Mouse (Mus musculus) layer of hippocampus, adult 2 months (tissue): ENCODE measurements at regions not wholly inside any gene's neighbourhood (a gene's known extent, or its start where the extent isn't known, plus 50 kb on each side); places are given as distances from the start of the nearest gene placed in this dataset.

Experiments used
- DNase-seq, 2 experiments: peaks; one replicate each; pipeline ENCODE4 v3.0.0; 2022; ENCODE audit warnings: low spot score in 2 of 2
- H3K27ac ChIP-seq: fragments of 200-600 bp; 2 replicates; pipeline ENCODE4 v1.8.1; 2022
- H3K4me3 ChIP-seq: fragments of 200-600 bp; 2 replicates; pipeline ENCODE4 v1.8.1; 2022; ENCODE audit warnings: mild to moderate bottlenecking
- CTCF ChIP-seq: fragments of 200-600 bp; conservative IDR thresholded peaks from 2 replicates; pipeline ENCODE4 v1.8.1; 2022; ENCODE audit warnings: antibody characterized with exemption, mild to moderate bottlenecking, moderate library complexity

- DNase-seq = no peak
- no peak for TF ChIP-seq CTCF
- Histone ChIP-seq H3K4me3 (no peak overlapping the region), H3K27ac (no peak overlapping the region)
Observed at GRCm38 (mm10) chr16:65916831-65917230, 101.8 kb downstream of the Vgll3 start.

GRCm38 (mm10) chr16:65925986-65926385, 110.9 kb downstream of the Vgll3 start:
- DNase-seq = no peak
- no peak for TF ChIP-seq CTCF
- Histone ChIP-seq H3K4me3 (no peak overlapping the region), H3K27ac (no peak overlapping the region)

GRCm38 (mm10) chr16:65963829-65964228, 148.8 kb downstream of the Vgll3 start:
- no peak overlapping the region for H3K27ac ChIP-seq
- TF ChIP-seq CTCF = no peak
- DNase-seq = no peak
- H3K4me3 ChIP-seq = no peak overlapping the region

GRCm38 (mm10) chr16:65964260-65964659, 149.2 kb downstream of the Vgll3 start:
- Histone ChIP-seq H3K4me3 (no peak overlapping the region), H3K27ac (no peak overlapping the region)
- TF ChIP-seq CTCF = no peak
- DNase-seq = no peak

GRCm38 (mm10) chr16:65977075-65977474, 162.0 kb downstream of the Vgll3 start:
- no peak for TF ChIP-seq CTCF
- Histone ChIP-seq H3K27ac (no peak overlapping the region), H3K4me3 (no peak overlapping the region)
- DNase-seq = no peak

- TF ChIP-seq CTCF = no peak
- no peak overlapping the region for H3K27ac ChIP-seq
- no peak overlapping the region for H3K4me3 ChIP-seq
- no peak for DNase-seq
Observed at GRCm38 (mm10) chr16:65987186-65987585, 172.1 kb downstream of the Vgll3 start.

GRCm38 (mm10) chr16:65999343-65999742, 184.3 kb downstream of the Vgll3 start:
- H3K27ac ChIP-seq = no peak overlapping the region
- no peak for TF ChIP-seq CTCF
- no peak overlapping the region for H3K4me3 ChIP-seq
- DNase-seq = no peak

GRCm38 (mm10) chr16:66000728-66001273, 185.7 kb downstream of the Vgll3 start:
- TF ChIP-seq CTCF = no peak
- no peak overlapping the region for H3K4me3 ChIP-seq
- no peak overlapping the region for H3K27ac ChIP-seq
- DNase-seq = no peak

GRCm38 (mm10) chr16:66004689-66005088, 189.6 kb downstream of the Vgll3 start:
- Histone ChIP-seq H3K4me3 (no peak overlapping the region), H3K27ac (no peak overlapping the region)
- DNase-seq = no peak
- no peak for TF ChIP-seq CTCF

GRCm38 (mm10) chr16:66005954-66006580, 191.0 kb downstream of the Vgll3 start:
- Histone ChIP-seq H3K4me3 (no peak overlapping the region), H3K27ac (no peak overlapping the region)
- DNase-seq = peak; percentile 8 to 59
- TF ChIP-seq CTCF = peak; percentile 91

- Histone ChIP-seq H3K4me3 (no peak overlapping the region), H3K27ac (no peak overlapping the region)
- TF ChIP-seq CTCF = peak; percentile 80
- DNase-seq = no peak
Observed at GRCm38 (mm10) chr16:66013608-66014007, 198.6 kb downstream of the Vgll3 start.

GRCm38 (mm10) chr16:66014861-66015602, 200.0 kb downstream of the Vgll3 start:
- no peak for TF ChIP-seq CTCF
- Histone ChIP-seq H3K27ac (no peak overlapping the region), H3K4me3 (no peak overlapping the region)

GRCm38 (mm10) chr16:66017040-66017439, 202.0 kb downstream of the Vgll3 start:
- Histone ChIP-seq H3K4me3 (no peak overlapping the region), H3K27ac (no peak overlapping the region)
- no peak for DNase-seq
- TF ChIP-seq CTCF = no peak

More at GRCm38 (mm10) chr16:66014861-66015602, 200.0 kb downstream of the Vgll3 start:
- no peak for DNase-seq

GRCm38 (mm10) chr16:66023397-66023796, 208.3 kb downstream of the Vgll3 start:
- no peak overlapping the region for H3K4me3 ChIP-seq
- no peak overlapping the region for H3K27ac ChIP-seq
- TF ChIP-seq CTCF = no peak
- no peak for DNase-seq
